Mouse (Mus musculus) left cerebral cortex, postnatal 10 days (tissue): ENCODE measurements at regions not wholly inside any gene's neighbourhood (a gene's known extent, or its start where the extent isn't known, plus 50 kb on each side); places are given as distances from the start of the nearest gene placed in this dataset.
A peak's percentile ranks its signal among the peaks of the same experiment; 100 is the strongest.

ENCODE experiments used
- DNase-seq, 2 experiments: peaks; one replicate each; pipeline ENCODE4 v3.0.0; 2021 to 2022; ENCODE audit warnings: low spot score in 2 of 2, mixed read lengths in 1 of 2; ENCODE audit errors: extremely low spot score in 1 of 2
- intact Hi-C: fragments of 180-260 bp; cut with DNase I; formaldehyde crosslinking; loops from one replicate; pipeline ENCODE4 v1.15.1; 2025

GRCm38 (mm10) chr3:52670628-52671028, 346.4 kb downstream of the Cog6 start:
- no peak for DNase-seq

GRCm38 (mm10) chr3:52663161-52663602, 353.9 kb downstream of the Cog6 start:
- intact Hi-C loops: no loop called here
- DNase-seq: peak in 1 of 2 experiments; percentile 42

More at GRCm38 (mm10) chr3:52670628-52671028, 346.4 kb downstream of the Cog6 start:
- intact Hi-C loops: no loop called here

DNA sequence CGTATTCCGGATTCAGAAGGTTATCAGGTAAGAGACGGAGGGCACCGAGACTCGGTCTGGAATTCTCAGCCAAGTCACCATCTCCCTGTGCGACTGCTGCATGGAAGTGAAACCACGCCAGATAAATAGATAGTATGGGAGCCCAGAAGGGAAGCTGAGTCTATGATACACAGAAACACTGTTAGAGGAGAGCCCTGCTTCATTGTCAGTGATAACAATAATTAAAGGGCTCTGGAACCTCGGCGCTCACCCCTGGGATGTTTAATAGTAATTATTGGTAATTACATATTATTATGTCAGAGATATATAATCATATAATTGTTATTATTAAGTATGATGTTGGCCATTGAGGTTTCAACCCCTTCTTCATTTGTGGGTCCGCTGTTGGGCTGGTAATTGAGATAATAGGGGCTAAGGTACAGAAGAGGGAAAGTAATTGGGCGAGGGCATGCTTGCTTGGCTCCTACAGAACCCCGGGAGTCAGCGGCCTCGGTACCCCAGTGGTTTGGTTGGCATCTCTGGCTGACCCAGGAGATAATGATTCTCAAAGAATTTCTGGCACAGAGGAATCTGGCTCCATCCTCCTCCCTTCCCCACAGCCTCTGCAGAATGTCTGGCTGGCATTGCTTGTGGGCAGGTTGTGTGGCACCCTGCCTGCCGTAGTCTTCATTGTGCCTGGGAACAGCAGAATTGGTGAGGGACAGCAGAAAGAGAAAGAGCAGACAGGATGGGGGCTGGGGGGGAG, 354.7 kb downstream of the Cog6 start:
- DNase-seq: no peak
- intact Hi-C loops: no loop called here

DNA sequence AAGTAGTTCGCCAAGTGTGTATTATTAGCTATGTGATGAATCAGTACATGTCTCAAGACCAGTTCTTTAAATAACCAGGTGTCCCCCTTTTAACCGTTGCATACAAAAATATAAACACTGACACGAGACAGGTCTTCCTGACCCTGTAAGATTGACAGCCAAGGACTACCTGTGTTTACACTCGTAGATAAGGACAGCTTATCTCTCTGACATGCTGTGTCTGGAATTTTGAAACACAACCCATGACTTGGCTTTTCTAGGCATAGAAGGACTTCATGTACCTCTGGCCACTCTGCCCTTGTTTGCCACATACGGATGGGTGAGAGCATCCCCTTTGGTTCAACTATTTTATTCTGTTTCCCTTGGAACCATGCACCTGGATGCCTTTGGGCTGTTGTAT, 364.0 kb downstream of the Cog6 start:
- intact Hi-C loops: no loop called here
- DNase-seq: no peak

DNA sequence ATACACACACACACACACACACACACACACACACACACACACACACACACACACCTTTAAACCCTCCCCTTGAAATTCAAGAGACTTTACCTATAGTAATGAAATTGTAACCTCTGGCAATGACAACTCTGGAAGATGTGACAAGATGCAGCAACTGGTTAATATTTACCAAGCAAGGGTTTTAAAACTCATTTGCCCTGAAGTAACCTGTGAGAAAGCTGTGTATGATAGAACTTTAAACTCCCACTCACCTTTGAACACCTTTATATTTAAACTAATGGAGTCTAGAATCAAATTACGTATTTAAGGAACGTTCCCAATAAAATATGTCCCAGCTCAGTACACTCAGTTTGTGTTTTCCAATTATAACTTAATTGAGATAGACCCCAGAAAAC, 364.6 kb downstream of the Cog6 start:
- DNase-seq: no peak
- intact Hi-C loops: no loop called here

DNA sequence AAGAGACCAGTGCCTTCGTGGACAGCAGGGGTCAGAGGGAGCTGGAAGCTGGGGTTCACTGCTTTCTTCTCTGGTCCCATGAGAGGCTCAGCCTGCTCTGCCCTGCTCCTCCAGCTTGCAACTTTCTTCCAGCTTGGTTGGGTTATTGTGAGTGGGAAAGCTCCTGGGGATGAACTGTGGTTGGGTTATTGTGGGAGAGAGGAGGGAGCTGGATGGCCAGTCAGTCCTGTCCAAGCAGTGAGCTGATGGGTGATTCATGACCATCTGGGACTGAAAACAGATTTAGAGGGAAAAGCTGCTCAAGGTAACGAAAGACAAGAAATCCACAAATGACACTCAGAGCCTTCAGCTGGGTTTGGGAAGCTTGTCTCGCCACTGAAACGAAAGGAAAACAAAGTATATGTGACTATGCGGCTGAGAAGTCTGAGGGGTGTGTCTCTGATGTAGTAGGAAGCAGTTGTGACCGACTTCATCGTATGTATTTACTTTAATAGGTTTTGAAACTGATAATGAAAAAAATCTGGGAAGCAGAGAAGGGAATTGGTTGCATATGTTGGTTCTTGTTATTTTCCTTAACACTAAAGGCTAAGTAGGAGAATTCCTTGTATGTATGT, 365.1 kb downstream of the Cog6 start:
- no peak for DNase-seq
- intact Hi-C loops: no loop called here

DNA sequence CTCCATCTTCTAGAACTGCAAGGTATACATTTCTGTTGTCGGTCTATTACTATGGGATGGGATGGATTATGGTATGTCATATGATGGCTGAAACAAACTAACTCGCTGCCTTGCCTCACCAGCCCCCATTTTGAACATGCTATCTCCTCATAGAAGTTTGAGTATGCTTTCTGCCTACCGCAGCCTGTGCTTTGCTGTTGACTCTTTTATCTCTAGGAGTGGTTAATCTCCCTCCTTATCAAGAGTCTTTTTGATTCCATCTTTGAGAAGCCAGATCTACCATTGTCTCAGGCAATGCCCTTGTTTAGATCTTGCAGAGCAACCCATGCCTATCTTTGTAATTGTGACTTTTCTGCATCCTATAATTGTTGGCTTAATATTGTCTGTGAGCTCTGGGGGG, 367.0 kb downstream of the Cog6 start:
- no peak for DNase-seq
- intact Hi-C loops: no loop called here

DNA sequence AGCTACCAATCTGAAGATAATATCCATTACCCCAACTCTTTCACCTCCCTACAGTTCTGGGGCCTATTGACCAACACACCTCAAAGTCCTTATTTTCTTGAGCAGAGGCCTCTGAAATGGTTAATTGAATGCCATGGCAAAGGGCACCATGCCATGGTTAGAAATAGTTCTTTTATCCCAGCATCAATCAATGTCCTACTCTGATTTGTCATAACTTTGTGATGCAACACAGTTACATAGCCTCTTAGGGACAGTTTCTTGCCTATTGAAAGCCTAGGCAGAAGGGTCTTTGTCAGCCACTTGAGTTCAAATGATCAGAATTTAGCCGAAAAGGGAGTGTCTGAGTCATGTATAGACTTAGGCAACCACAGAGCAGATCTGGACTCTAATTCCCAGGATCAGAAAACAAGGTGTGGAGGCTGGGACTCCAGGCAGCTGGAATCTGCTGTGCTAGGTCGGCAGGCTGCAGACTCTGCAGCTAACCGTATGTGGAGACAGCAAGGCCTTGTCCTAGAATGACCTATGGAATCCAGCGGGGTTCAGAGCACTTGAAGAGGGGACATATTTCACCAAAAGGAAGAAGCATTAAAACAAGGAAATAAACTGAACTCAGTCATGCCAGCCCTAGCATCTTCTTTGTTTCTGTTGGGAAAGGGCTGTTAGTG, 368.1 kb downstream of the Cog6 start:
- no peak for DNase-seq
- intact Hi-C loops: no loop called here

DNA sequence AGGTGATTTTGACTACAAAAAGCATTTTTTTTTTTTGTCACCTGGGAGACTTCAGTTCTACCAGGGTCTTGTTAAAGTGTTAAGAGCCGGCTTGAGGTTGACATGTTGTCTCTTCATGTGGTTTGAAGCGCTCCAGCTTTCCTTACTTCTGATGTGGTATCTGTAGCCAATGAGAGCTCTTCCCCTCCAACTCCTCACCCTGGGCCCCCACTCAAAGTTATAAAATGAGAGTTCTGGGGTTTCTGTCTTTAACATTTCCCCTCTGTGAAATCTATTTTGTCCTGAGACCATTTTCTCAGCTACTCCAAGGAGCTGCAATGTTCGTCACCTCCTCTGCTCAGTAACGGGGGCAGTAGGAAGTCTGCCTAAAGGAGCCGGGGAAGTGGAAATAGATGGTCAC, 369.1 kb downstream of the Cog6 start:
- DNase-seq: no peak
- intact Hi-C loops: no loop called here

DNA sequence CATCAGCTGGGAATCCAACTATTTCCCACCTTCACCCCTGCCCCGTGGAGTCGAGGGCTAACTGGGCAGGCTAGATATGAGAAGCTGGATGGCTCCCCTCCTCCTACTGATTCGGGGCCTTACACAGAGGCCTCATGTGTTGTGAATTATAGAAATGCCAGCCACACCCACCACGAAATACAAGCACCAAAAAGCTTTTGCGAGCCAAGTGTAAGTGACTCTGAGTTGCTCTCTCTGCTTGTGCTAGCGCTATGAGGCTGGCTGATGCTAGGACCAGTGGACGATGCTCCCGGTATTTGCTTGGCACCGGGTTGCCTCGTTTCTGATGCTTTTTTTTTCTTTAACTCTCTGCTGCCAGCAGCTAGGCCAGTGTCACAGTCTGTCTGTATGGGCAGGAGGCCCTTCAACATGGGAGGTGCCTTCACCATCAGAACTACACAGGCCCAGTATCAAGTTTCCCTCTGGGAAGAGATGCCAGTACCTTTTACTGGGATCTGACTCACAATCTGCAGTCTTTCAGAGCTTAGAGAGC, 369.8 kb downstream of the Cog6 start:
- no peak for DNase-seq
- intact Hi-C loops: no loop called here

- no peak for DNase-seq
- intact Hi-C loops: no loop called here
Measured at GRCm38 (mm10) chr3:52645156-52645555, 371.9 kb downstream of the Cog6 start.

GRCm38 (mm10) chr3:52644178-52645128, 372.6 kb downstream of the Cog6 start:
- intact Hi-C loops: no loop called here
- peak in 1 of 2 experiments; percentile 31 for DNase-seq

DNA sequence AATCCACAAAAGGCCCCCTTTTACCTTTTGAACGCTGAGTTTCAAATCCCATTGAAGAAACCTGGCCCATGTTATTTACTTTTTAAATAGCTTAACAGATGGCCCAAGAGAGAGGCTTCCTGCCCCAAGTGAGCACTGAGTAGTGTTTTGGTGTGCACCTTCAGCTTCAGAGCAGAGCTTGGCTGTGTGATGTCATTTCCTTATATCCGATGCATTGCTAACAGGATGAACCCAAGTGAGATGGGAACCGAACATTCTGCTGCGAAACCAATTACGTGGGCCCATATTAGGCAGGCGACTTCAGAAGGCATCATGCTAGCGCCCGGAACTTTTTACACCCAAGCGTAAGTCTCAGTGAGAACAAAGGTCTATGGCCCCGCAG, 373.2 kb downstream of the Cog6 start:
- intact Hi-C loops: no loop called here
- no peak for DNase-seq

- intact Hi-C loops: no loop called here
- peak in 1 of 2 experiments; percentile 34 for DNase-seq
Measured at GRCm38 (mm10) chr3:52643100-52643551, 373.9 kb downstream of the Cog6 start.

DNA sequence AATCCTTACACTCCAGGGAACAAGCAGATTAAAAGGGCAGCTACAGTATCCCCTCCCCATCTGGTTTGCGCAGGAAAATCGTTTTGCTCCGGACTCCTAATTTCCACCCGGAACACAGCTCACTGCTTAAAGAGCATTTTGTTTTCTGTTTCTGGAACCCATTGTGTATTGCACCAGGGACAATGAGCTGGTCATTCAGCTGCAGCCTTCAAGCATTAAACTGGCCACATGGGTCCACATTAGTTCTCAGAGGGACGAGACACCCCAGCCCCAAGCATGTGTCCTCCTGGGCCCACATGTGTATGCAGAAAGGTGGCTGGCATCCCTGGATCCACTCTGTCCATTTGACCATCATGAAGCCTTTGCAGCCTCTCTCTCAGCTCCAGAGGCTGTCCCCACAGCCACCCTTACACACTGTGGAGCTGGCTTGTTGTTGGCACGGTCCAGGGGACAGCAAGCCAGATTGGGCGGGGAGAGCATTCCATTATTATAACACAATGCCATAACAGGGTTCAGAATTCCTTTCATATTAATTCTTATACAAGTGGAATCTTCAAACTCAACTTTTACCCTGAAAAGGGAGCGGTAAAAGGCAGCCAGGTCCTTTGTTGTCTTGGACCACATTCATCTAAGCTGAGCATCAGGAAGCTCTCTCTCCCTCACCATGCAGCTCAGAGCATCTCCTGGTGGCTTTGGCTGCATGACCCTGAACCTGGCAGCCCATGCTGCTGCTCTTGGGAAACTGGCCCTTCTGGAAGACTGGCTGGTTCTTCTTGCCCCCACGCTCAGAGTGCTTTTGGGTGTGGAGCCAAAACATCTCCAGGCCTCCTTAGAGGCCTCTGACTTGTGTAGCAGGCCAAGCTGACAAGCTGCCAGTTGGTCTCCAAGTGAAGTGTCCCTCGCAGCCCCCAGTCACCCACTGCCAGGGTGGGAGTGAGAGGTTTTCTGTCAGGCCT, 373.4 kb downstream of the Foxo1 start:
- intact Hi-C loops: no loop called here
- DNase-seq: peak; percentile 41 to 53

DNA sequence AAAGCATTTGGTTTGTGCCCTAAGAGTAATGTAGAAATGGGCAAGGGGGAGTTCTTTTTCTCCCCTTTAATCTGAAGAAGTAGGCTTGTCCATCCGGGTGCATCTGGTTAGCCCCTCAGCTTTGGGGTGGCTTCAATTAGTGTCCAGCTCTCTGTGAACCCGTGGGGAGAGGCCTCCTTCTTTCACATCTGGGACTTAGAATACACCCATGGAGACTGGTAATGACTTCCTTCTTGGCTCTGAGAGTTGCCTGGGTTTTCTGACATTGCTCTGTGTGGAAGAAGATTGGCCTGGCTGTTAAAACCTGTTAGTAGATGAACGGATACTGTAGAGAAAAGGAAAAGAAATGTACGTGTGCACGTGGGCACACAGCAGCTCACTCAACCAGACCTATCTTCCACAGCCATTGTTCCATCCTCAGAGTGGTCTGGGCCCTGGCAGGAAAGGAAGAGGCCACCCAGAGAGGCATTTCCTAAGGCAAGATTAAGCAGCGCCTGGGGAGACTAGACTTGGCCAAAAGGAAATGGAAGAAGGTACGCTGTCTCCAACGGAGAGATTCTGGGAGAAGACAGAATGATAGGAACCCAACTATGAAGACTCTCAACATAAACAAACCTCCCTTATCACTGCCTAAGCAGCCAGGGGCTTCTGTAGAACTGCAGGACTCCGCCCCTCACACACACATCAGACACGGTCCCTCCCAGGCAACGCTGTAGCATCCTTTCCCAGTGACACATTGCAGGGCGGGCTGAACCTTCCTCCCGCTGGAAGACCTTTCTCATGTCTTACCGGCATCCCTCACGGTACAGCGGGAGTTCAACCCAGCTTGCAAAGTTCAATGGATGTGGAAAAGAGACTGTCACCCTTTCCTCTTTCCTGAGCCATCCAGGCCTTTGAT, 372.4 kb downstream of the Foxo1 start:
- no peak for DNase-seq
- intact Hi-C loops: no loop called here

DNA sequence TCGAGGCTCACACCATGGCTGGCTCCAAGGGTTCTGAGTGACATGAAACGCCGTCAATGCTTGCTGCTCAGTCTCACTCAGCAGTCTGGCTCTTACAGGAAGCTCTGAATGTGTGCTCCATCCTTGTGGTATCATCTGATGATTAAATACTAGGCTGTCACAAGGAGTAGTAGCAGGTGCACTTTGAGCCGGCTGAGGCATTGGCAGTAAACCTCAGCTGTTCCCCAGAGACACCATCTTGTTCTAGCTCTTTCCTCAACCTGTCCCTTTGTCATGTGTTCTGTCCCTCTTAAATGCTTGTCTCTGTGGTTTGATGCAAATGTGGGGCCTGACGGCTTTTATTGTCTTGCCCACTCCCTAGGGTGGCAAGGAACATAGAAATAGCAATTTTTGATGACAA, 370.7 kb downstream of the Foxo1 start:
- intact Hi-C loops: no loop called here
- no peak for DNase-seq
